22 mouse cellular contexts compared by ENCODE assay signal in the genomic region with DNA sequence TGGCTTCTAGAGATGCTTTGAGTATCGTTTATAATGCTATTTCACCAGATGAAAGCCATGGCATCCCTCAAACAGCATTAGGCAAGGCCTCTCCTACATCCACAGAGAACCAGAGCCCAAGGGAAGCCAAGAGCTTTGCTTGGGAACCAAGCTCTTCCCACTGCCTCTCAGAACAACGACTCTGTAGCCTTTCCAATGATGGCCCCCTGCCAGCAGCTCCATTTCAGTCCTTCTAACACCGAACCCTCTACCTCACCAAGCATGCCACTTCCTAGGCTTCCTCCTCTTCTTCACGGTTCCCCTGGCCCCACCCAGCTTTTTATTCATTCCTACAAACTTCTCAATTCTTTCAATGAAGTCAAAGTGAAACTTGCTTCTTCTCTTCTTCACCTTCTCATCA.
A peak's percentile ranks its signal among the peaks of the same experiment; 100 is the strongest.
DNase-seq lines count a peak whose midpoint lies in the region; ATAC-seq and TF ChIP-seq lines count a peak whose summit lies in the region.
"Had no signal": no experiment of that assay in that cellular context is flagged by ENCODE, and none has a peak within 500 bp of the region (broad histone marks: within the 10 kb centered on the region; RNA-seq: fewer than 3 reads in every experiment).

No protein-coding gene starts in this region.

- no peak overlapping the region for H3K4me3 ChIP-seq in layer of hippocampus, adult 2 months
- no peak overlapping the region for H3K4me3 ChIP-seq in midbrain, embryonic 16.5 days (ENCODE audit: low read depth, low read length)
- H3K4me3 ChIP-seq: embryonic facial prominence, embryonic 15.5 days; hindbrain, embryonic 15.5 days; intestine, embryonic 15.5 days; limb, embryonic 13.5 days; liver, embryonic 13.5 days; midbrain, embryonic 10.5 days had no signal

- no peak for ATAC-seq in midbrain, embryonic 16.5 days
- ATAC-seq: CD4-positive, CD25-positive, alpha-beta regulatory T cell, adult 4 months; intestine, embryonic 15.5 days; Patski had no signal

- H3K9ac ChIP-seq in midbrain, embryonic 16.5 days (ENCODE audit: low read depth, low read length), result no peak overlapping the region
- H3K9ac ChIP-seq: embryonic facial prominence, embryonic 15.5 days; hindbrain, embryonic 15.5 days; intestine, embryonic 15.5 days; limb, embryonic 13.5 days; liver, embryonic 13.5 days had no signal

- H3K27ac ChIP-seq in layer of hippocampus, adult 2 months, result peak overlapping the region; percentile 33; the same call in 1 of the 2 replicates
- no peak overlapping the region for H3K27ac ChIP-seq in midbrain, embryonic 16.5 days (ENCODE audit: low read length)
- H3K27ac ChIP-seq: embryonic facial prominence, embryonic 15.5 days; hindbrain, embryonic 15.5 days; intestine, embryonic 15.5 days; limb, embryonic 13.5 days; liver, embryonic 13.5 days; macrophage; midbrain, embryonic 10.5 days had no signal

- no peak overlapping the region for H3K4me2 ChIP-seq in midbrain, embryonic 16.5 days (ENCODE audit: low read length)
- H3K4me2 ChIP-seq: embryonic facial prominence, embryonic 15.5 days; hindbrain, embryonic 15.5 days; intestine, embryonic 15.5 days; limb, embryonic 13.5 days; liver, embryonic 13.5 days had no signal

- no peaks in the 10 kb centered on the region for H3K36me3 ChIP-seq in midbrain, embryonic 16.5 days (ENCODE audit: control insufficient read depth, insufficient read depth, low read length)
- H3K36me3 ChIP-seq: embryonic facial prominence, embryonic 15.5 days; hindbrain, embryonic 15.5 days; intestine, embryonic 15.5 days; liver, embryonic 13.5 days; midbrain, embryonic 10.5 days had no signal

- no peaks in the 10 kb centered on the region for H3K4me1 ChIP-seq in midbrain, embryonic 16.5 days (ENCODE audit: control insufficient read depth, insufficient read depth, low read length)
- H3K4me1 ChIP-seq: liver, embryonic 13.5 days; midbrain, embryonic 10.5 days had no signal

- TF ChIP-seq CTCF in layer of hippocampus, adult 2 months (conservative IDR thresholded peaks at IDR 0.05), result no peak

- H3K9me3 ChIP-seq in midbrain, embryonic 16.5 days (replicated peaks; ENCODE audit: control insufficient read depth, low read length, poor library complexity, severe bottlenecking), result no peaks in the 10 kb centered on the region
- H3K9me3 ChIP-seq: embryonic facial prominence, embryonic 15.5 days; hindbrain, embryonic 15.5 days; intestine, embryonic 15.5 days; limb, embryonic 13.5 days; liver, embryonic 13.5 days; midbrain, embryonic 10.5 days had no signal

- H3K27me3 ChIP-seq in midbrain, embryonic 16.5 days (ENCODE audit: control insufficient read depth, insufficient read depth, low read depth, low read length), result no peaks in the 10 kb centered on the region
- H3K27me3 ChIP-seq: embryonic facial prominence, embryonic 15.5 days; hindbrain, embryonic 15.5 days; intestine, embryonic 15.5 days; limb, embryonic 13.5 days; liver, embryonic 13.5 days; Patski had no signal

- WGBS in midbrain, embryonic 16.5 days, result 67% methylated on average over 4 of the region's 4 CpGs

- DNase-seq in cerebellum, adult 18-20 months, result peak; percentile 46 to 47
- no peak for DNase-seq in cerebellum, adult 8-10 months
- DNase-seq in gastrocnemius, postnatal 10 days, result peak; percentile 47
- DNase-seq in gastrocnemius, postnatal 4 days (ENCODE audit: low spot score in 2 of 2), result no peak
- no peak for DNase-seq in layer of hippocampus, adult 2 months (ENCODE audit: low spot score in 2 of 2)
- DNase-seq in layer of hippocampus, postnatal 14 days (ENCODE audit: low spot score in 2 of 2), result no peak
- peak; percentile 51 for DNase-seq in heart, postnatal 4 days
- DNase-seq: adrenal gland, adult 8-10 months; kidney, adult 9 months; liver, embryonic 13.5 days; right cerebral cortex, postnatal 25 days; thymus, adult 18-20 months; thymus, postnatal 4 days had no signal

Comparison
In these comparisons a context has a peak if more than half of its experiments do, and no peak if none do; other contexts are left out.
1. DNase-seq: peak in cerebellum, adult 18-20 months (2 of 2), gastrocnemius, postnatal 10 days (single experiment) and heart, postnatal 4 days (single experiment); none in cerebellum, adult 8-10 months (single experiment), gastrocnemius, postnatal 4 days (0 of 2), layer of hippocampus, adult 2 months (0 of 2) and layer of hippocampus, postnatal 14 days (0 of 2).